Mouse (Mus musculus) adrenal gland, adult (tissue): ENCODE measurements around the gene Nadsyn1.

Source experiments
- DNase-seq, 2 experiments: peaks; one replicate each; pipeline ENCODE4 v3.0.0; 2022 to 2023; ENCODE audit warnings: low spot score in 1 of 2; ENCODE audit not compliant: inconsistent age in 2 of 2

Gene Nadsyn1

GRCm38 (mm10) chr7:143808909-143809308 lies 13.7 kb downstream of the Nadsyn1 start:
- peak in 1 of 2 experiments; percentile 62 for DNase-seq

DNA sequence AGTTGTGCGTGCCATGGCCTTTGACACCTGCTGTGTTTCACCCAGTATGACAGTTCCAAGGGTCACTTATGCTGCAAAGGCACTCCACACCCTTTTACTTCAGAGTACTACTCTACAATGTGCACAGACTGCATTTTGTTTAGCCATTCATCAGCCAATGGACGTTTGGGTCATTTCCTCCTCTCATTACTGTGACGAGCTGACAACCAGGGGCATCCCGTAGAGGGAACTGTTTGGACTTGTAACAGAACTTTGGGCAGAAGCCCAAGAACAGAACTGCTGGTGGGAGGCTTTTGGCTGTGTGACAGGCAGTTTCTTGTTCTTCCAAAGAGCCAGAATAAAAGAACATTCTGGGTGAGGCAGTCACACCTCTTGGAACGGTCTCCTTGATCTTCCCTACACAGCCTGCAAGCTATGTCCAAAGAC lies 17.4 kb downstream of the Nadsyn1 start:
- DNase-seq: peak in 1 of 2 experiments; percentile 38

- DNase-seq: peak; percentile 43 to 52
Measured at GRCm38 (mm10) chr7:143801195-143802065, 21.2 kb downstream of the Nadsyn1 start.

- DNase-seq: no peak
Measured at GRCm38 (mm10) chr7:143800770-143801169, 21.9 kb downstream of the Nadsyn1 start.

GRCm38 (mm10) chr7:143798783-143799182 lies 23.9 kb downstream of the Nadsyn1 start:
- no peak for DNase-seq

DNA sequence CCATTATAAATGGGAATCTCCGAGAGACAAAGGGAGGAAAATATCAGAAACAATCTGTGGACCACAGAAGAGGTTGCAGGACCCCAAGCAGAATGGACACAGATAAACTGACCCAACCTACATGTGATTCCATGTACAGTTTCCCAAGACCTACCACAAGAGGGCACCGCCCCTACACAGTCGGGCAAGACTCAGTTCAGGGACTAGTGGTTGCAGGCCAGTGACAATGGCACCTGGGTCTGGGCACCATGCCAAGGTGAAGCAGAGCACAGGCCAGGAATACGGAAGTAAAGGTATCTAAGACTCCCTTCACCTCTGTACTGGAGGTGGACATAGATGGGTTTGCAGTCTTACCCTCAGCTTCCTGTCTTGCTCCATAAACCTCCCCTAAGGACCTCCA lies 29.5 kb downstream of the Nadsyn1 start:
- DNase-seq: peak; percentile 51 to 73

DNA sequence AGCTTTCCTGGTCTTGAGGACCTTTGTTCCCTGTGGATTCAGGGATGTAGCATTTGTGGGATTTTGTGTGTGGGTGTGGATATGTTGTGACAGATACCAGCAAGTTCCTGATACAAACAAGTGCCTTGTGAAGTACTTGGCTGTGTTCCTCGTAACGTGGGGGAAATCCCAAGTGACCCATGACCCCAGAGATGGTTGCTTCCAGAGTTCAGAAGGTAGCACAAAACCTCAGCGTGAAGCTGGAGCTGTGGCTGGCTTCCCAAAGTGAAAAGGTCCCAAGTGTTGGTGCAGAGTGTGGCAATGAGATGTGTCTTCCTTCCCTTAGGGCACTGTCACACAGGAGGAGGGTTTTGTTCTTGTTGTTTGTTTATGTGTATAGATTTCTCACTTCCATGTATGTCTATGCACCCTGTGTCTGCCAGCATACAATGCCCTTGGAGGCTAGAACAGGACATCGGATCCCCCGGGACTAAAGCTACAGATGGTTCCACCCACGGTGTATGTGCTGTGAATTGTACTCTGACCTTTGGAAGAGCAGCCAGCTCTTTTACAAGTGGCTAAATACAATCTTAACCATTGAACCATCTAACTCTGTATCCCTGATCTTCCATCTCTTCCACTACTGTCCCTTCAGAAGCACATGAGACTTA lies 30.2 kb downstream of the Nadsyn1 start:
- DNase-seq: no peak

DNA sequence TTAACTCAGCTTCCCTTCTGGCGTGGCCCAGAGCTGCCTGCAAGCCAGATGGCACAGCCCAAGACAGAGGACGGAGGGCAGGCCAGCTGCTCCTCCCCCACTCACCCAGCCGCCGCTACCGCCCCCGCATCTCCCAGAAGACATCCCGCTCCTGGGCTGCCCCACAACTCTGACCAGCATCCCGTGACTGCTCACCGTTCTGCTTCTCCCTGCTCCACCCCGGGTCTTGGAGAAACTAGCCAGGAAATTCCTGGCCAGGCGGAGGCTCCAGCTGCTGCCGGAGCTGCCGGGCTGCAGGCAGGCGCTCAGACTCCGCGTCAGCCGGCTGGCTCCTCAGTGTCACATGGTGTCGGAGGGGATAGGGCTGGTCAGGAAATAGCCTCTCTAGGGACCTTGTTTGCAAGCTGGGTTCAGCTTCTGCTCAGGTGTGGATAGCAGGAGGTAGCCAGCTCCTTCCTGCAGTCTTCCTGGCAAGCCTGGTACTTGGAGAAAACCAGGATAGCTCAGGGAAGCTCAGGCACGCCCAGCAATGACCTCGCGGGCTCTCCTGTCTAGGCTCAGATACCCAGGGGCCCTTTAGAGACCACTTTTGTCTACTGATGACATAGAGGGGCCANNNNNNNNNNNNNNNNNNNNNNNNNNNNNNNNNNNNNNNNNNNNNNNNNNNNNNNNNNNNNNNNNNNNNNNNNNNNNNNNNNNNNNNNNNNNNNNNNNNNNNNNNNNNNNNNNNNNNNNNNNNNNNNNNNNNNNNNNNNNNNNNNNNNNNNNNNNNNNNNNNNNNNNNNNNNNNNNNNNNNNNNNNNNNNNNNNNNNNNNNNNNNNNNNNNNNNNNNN lies 38.4 kb downstream of the Nadsyn1 start, which contains the start of gene Mrgpre:
Gene Mrgpre (minus strand): TSS at position 505 of the 834 bp plus-strand sequence.
- peak; percentile 83 to 86 for DNase-seq

- no peak for DNase-seq
Measured at GRCm38 (mm10) chr7:143783378-143783995, 39.2 kb downstream of the Nadsyn1 start.

GRCm38 (mm10) chr7:143777375-143777774 lies 45.3 kb downstream of the Nadsyn1 start:
- no peak for DNase-seq

GRCm38 (mm10) chr7:143776137-143776536 lies 46.5 kb downstream of the Nadsyn1 start:
- DNase-seq: no peak

GRCm38 (mm10) chr7:143769461-143769860 lies 53.2 kb downstream of the Nadsyn1 start:
- DNase-seq: peak; percentile 9 to 66

GRCm38 (mm10) chr7:143768267-143768666 lies 54.4 kb downstream of the Nadsyn1 start:
- DNase-seq: no peak

GRCm38 (mm10) chr7:143766893-143767292 lies 55.8 kb downstream of the Nadsyn1 start, which contains the start of gene Mrgprg:
Gene Mrgprg (minus strand): TSS chr7:143766993.
- DNase-seq: no peak

GRCm38 (mm10) chr7:143764876-143765530 lies 57.6 kb downstream of the Nadsyn1 start:
- peak in 1 of 2 experiments; percentile 4 for DNase-seq

DNA sequence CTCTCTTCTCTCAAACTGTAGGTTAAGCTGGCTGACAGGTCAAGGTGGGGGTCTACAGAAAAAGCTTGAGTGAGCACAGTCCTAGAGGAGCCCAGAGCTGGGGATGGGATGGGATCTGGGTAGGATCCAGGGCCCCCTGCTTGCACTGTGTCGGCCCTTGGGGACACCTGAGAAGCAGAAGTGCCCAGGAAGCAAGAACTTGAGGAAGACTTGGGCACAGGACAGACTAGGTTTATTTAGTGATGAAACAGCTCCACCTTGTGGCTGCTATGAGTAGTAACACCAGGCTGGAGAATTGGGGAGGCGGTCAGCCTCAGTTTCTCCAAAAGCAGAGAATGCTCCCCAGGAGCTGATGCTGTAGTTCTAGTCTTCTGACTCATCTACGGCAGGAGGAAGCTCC lies 58.9 kb downstream of the Nadsyn1 start:
- peak; percentile 22 to 57 for DNase-seq

GRCm38 (mm10) chr7:143758956-143759355 lies 63.7 kb downstream of the Nadsyn1 start:
- no peak for DNase-seq

DNA sequence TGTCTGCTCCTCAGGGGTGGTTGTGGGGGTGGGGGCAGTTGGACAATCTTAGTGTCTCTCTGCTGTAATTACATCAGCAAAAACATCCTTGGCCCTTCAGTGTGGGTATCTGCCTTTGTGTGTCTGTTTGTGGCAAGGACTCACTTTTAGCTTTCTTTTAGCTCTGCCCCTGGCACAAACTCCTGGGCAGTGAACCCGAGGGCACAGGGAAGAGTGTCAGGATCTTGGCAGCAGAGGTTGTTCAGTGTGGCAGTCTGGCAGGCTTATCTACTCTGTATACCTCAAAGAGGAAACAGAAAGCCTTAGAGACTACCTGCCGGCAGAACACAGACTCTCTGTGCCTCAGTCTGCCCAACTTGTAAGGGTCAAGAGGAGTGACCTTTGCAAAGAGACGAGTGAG lies 65.0 kb downstream of the Nadsyn1 start:
- peak; percentile 3 to 42 for DNase-seq

GRCm38 (mm10) chr7:143757027-143757390 lies 65.6 kb downstream of the Nadsyn1 start:
- DNase-seq: peak; percentile 83 to 93
